Mouse (Mus musculus) layer of hippocampus, postnatal 14 days (tissue): ENCODE data around the gene Ugt1a5. TPM values are rescaled to one million over a fixed set of nuclear protein-coding genes. Genes with fewer than 3 reads are reported as not detected.
"Not testable (repeated sequence)": the region's sequence is repeated elsewhere in the genome, so short reads cannot be mapped to it uniquely, and the experiment has no call there.

Experiments used
- DNase-seq, 2 experiments: peaks; one replicate each; pipeline ENCODE4 v3.0.0; 2021 to 2022; ENCODE audit warnings: low spot score in 2 of 2, mixed read lengths in 1 of 2
- total RNA-seq, 2 experiments: library from RNA; stranded (reverse); gene quantifications; 2 replicates each; pipeline ENCODE4 v1.2.3; 2021

The Ugt1a5 gene
- total RNA-seq, 2 experiments from 2014 or later, result not detected

DNA sequence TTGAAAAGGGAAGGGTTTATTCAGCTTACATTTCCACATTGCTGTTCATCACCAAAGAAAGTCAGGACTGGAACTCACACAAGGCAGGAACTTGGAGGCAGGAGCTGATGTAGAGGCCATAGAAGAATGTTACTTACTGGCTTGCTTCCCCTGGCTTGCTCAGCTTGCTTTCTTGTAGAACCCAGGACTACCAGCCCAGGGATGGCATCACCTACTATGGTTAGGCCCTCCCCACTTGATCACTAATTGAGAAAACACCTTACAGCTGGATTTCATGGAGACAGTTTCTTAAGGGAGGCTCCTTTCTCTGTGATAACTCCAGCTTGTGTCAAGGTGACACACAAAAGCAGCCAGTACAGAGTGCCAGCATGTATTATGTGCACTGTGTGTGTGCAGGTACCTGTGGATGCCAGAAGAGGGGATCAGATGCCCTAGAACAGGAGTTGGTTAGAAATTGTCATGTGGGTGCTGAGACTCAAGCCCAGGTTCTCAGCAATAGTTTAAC lies 57.3 kb downstream of the Ugt1a5 start:
- DNase-seq, result not testable (repeated sequence)

- no peak for DNase-seq
These were observed 57.8 kb downstream of the Ugt1a5 start for GRCm38 (mm10) chr1:88223591-88223990.

DNA sequence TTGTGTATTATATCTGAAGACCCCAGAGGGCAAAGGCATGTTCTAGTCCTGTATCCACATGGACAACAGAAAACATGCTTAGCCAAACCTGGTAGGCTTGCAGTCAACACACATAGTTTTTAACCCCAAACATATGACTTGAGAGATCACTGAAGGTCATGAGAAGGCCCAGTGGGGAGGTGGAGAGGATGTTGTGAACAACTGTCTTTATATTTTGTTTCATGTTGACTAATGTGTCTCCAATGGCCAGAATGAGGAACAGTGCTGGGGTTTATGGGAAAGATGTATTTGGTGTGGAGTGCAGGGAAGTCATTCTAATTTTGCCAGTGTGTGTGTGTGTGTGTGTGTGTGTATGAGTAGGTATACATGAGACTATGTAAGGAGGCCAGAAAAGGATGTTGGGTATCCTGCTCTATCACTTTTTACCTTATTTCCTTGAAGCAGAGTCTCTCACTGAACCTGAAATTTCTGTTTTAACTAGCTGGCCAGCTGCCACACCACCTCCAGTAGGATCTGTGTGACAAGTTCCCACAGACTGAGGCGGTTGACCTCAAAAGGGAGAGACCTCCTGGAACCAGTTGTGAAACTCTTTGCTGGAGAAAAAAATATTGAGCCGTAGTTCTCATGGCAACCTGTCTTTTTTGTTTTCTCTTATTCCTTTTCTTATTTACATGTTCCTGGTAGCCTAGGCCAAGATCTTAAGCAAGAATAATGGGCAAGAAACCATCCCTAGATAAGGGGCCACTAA lies 58.4 kb downstream of the Ugt1a5 start:
- DNase-seq, result no peak

DNA sequence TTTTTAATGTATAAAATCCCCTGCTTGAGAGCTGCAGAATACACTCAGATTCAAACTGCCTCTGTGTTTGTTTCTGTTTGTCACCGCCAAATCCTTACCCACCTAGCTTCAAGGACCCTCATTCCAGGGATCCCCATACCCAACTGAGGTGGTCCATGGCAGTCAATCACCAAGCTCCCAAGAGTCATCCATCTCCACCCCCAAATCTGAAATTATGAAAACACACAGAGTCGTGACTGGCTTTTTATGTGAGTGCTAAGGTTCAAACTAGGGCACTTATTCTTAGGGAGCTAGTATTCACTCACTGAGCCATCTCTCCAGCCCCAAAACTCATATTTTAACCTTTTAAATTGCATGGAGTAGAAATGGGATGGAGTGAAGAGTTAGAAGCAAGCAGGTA lies 59.5 kb downstream of the Ugt1a5 start:
- DNase-seq, result not testable (repeated sequence)

DNA sequence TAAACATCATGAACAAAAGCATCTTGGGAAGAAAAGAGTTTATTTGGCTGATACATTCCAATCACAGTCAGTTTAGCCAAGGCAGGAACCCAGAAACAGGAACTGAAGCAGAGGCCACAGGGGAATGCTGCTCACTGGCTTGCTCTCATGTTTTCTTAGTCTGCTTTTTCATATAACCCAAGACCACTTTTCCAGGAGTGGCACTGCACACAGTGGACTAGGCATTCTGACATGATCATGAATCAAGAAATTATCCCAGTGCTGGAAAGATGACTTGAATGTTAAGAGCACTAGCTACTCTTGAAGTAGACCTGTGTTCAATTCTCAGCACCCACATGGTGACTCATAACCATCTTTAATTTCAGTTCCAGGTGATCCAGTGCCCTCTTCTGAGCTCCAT lies 59.9 kb downstream of the Ugt1a5 start:
- no peak for DNase-seq

- no peak for DNase-seq
These were observed 61.0 kb downstream of the Ugt1a5 start, which contains the start of gene Mroh2a for GRCm38 (mm10) chr1:88226670-88227379. TSS of gene Mroh2a (plus strand) at chr1:88226986.

- no peak for DNase-seq
These were observed 61.7 kb downstream of the Ugt1a5 start for GRCm38 (mm10) chr1:88227482-88227881.

DNA sequence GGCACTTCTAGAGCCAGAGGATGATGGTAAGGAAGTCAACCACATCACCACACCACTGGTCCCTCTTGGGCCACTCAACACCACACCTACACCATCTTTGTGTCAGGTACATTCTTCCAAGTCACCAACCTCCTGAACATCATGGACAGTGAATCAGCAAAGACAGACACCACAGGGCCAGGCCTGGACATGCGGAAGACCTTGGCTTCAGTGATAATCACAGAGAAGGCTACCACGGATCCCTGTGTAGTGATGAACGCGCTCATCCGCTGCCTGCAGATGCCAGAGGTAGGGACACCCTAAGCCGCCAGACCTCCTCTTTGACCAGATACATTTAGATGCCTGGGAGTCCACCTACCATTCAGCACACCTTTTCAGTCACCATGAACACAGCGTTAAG lies 62.3 kb downstream of the Ugt1a5 start:
- no peak for DNase-seq

- DNase-seq, result no peak
These were observed 63.8 kb downstream of the Ugt1a5 start for GRCm38 (mm10) chr1:88229566-88229965.

DNA sequence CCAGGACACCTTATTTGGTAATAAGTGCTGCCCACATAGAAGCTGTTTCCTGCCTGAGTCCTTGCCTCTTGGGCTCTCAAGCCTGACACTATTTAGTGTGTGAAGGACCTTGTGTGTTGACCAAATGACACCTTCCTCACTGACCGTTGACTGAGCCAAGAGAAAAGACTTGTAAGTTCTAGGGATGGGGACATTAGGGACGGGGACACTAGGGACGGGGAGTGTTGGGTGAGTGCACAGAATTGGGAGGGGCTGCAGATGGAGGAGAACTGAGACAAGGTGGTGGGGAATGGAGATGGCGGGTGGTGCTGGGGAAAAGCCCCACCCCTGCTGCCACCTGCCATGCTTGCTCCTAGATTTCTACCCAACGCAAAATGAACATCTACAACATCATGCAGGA lies 64.2 kb downstream of the Ugt1a5 start:
- no peak for DNase-seq

GRCm38 (mm10) chr1:88230421-88230820 lies 64.6 kb downstream of the Ugt1a5 start:
- no peak for DNase-seq

GRCm38 (mm10) chr1:88230981-88231802 lies 65.4 kb downstream of the Ugt1a5 start:
- no peak for DNase-seq

GRCm38 (mm10) chr1:88231803-88232499 lies 66.1 kb downstream of the Ugt1a5 start:
- DNase-seq, result no peak

DNA sequence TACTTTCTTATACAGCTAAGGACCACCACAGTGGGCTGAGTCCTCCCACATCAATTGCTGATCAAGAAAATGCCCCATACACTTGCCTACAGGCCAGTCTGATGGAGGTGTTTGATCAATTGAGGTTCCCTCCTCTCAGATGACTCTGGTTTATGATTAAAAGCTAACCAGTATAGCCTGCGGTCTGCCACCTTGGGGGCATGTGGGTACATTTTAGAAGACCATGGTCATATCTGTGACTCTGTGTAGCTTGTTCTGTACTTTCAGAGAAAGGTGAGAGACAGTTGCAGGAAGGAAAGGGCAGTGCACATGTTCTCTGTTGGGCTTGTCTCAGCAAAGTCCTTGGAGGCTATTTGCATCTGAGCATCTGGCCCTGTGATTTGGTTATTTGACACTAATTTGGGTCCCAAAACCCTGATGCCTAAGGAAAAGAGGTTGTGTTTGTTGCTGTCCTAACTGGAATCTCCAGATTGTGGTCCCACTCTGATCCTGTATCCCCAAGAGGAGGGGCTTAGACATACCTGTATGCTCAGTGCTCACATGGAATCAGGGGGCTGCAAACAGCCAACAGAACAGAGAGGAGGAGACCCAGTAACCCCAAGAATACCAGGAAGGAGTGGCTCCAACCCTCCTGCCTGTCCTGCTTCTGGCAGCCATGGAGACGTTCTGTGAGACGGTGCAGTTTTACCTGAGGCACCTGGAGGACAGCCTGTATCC lies 67.0 kb downstream of the Ugt1a5 start:
- DNase-seq, result no peak

- DNase-seq, result no peak
These were observed 67.8 kb downstream of the Ugt1a5 start for GRCm38 (mm10) chr1:88233421-88234247.

DNA sequence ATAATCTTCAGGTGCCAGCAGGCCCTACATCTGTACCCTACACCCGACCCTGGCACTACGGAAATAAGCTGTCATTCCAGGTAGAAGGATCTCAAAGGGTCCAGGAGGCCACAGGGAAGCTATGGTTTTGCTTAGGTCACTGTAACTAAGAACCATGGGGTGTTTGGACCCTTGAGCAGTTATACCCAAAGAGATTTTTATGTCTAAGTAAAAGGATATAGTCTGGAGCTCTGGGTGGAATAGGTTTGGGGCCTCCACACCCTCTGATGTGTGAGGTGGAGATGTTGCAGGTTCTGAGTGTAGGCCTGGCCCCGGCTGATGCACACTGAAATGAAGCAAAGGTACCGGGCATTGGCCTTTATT lies 68.4 kb downstream of the Ugt1a5 start:
- DNase-seq, result no peak

GRCm38 (mm10) chr1:88234646-88235045 lies 68.8 kb downstream of the Ugt1a5 start:
- DNase-seq, result no peak

DNA sequence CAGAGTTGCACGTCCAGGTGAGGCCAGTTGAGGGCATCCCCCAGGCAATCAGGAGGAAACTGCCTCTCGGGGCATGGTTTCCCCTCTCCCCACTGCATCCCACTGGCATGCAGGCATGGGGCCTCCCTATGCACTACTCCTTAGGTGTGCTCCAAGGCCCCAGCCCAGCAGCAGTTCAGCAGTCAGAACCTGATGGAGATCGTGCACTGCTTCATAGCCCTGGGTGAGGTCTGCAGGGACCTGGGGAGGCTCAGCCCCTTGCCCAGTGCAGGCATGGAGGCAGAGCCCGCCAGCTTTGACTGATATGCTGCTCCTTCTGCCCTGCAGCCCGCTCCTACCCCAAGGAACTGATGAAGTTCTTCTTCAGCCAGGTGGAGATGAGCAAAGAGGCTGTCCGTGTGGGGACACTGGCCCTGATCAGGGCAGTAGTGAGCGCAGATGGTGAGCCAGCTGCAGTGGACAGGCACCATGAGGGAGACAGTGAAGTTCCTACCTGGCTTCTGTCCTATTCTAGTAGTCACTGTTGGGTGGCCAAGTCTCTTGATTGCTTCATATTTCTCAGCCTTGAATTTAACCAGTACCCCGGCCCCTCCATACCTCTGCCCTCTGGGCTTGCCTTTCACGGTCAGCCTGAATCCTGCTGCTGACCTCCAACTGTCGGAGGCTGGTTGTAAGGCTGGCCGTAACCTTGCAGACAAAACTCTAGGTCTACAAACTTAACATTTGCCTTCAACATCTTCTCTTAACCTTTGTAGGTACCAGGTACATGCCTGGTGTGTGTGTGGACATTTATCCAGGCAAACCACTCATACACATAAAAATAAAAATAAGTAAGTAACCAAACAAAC lies 69.5 kb downstream of the Ugt1a5 start:
- no peak for DNase-seq
